Mouse (Mus musculus): Measurements from ENCODE around the gene Tpx2. TPM values are rescaled to one million over a fixed set of nuclear protein-coding genes. Genes with fewer than 3 reads are reported as not detected.

Gene Tpx2
- polyA plus RNA-seq, 1 experiment from 2014 or later, result 14.8 TPM

GRCm38 (mm10) chr2:152904127-152904643, 56.4 kb downstream of the Tpx2 start:
- no peaks in the 10 kb centered on the region for H3K27me3 ChIP-seq (replicated peaks; ENCODE audit: control insufficient read depth, insufficient read depth, low read length)
- H3K27ac ChIP-seq (ENCODE audit: low read depth, low read length), result no peak overlapping the region
- H3K36me3 ChIP-seq (ENCODE audit: control insufficient read depth, insufficient read depth, low read length), result no peaks in the 10 kb centered on the region
- peaks cover 5% of the 10 kb centered on the region; the same call in 1 of the 2 replicates for H3K4me1 ChIP-seq (ENCODE audit: control insufficient read depth, insufficient read depth, low read depth, low read length)
- no peak overlapping the region for H3K9ac ChIP-seq (ENCODE audit: low read depth, low read length)
- H3K4me2 ChIP-seq (ENCODE audit: low read length), result no peak overlapping the region
- no peak overlapping the region for H3K4me3 ChIP-seq (ENCODE audit: low read length)
- no peaks in the 10 kb centered on the region for H3K9me3 ChIP-seq (ENCODE audit: control insufficient read depth, low read length)
- ATAC-seq, result no peak
- WGBS, result 74% methylated on average over 5 of the region's 5 CpGs

GRCm38 (mm10) chr2:152905036-152905829, 57.5 kb downstream of the Tpx2 start:
- Histone ChIP-seq H3K4me1 (ENCODE audit: control insufficient read depth, insufficient read depth, low read depth, low read length) (peaks cover 5% of the 10 kb centered on the region; the same call in 1 of the 2 replicates), H3K27ac (ENCODE audit: low read depth, low read length) (no peak overlapping the region), H3K4me3 (ENCODE audit: low read length) (no peak overlapping the region), H3K4me2 (ENCODE audit: low read length) (no peak overlapping the region), H3K27me3 (replicated peaks; ENCODE audit: control insufficient read depth, insufficient read depth, low read length) (no peaks in the 10 kb centered on the region), H3K9ac (ENCODE audit: low read depth, low read length) (no peak overlapping the region), H3K36me3 (ENCODE audit: control insufficient read depth, insufficient read depth, low read length) (no peaks in the 10 kb centered on the region), H3K9me3 (ENCODE audit: control insufficient read depth, low read length) (no peaks in the 10 kb centered on the region)
- ATAC-seq, result no peak
- 76% methylated on average over 11 of the region's 11 CpGs for WGBS

- no peak overlapping the region for H3K9ac ChIP-seq (ENCODE audit: low read depth, low read length)
- no peaks in the 10 kb centered on the region for H3K9me3 ChIP-seq (ENCODE audit: control insufficient read depth, low read length)
- H3K27ac ChIP-seq (ENCODE audit: low read depth, low read length), result no peak overlapping the region
- WGBS, result 62% methylated on average over 9 of the region's 9 CpGs
- H3K4me1 ChIP-seq (ENCODE audit: control insufficient read depth, insufficient read depth, low read depth, low read length), result peaks cover 5% of the 10 kb centered on the region; the same call in 1 of the 2 replicates
- H3K4me3 ChIP-seq (ENCODE audit: low read length), result no peak overlapping the region
- no peak overlapping the region for H3K4me2 ChIP-seq (ENCODE audit: low read length)
- H3K36me3 ChIP-seq (ENCODE audit: control insufficient read depth, insufficient read depth, low read length), result no peaks in the 10 kb centered on the region
- ATAC-seq, result no peak
- H3K27me3 ChIP-seq (replicated peaks; ENCODE audit: control insufficient read depth, insufficient read depth, low read length), result peaks cover 6% of the 10 kb centered on the region
Measured at GRCm38 (mm10) chr2:152906274-152907037, 58.7 kb downstream of the Tpx2 start.

- Histone ChIP-seq H3K27ac (ENCODE audit: low read depth, low read length) (no peak overlapping the region), H3K9ac (ENCODE audit: low read depth, low read length) (no peak overlapping the region), H3K9me3 (ENCODE audit: control insufficient read depth, low read length) (no peaks in the 10 kb centered on the region), H3K4me3 (ENCODE audit: low read length) (no peak overlapping the region), H3K36me3 (ENCODE audit: control insufficient read depth, insufficient read depth, low read length) (no peaks in the 10 kb centered on the region), H3K4me1 (ENCODE audit: control insufficient read depth, insufficient read depth, low read depth, low read length) (peaks cover 5% of the 10 kb centered on the region; the same call in 1 of the 2 replicates), H3K27me3 (replicated peaks; ENCODE audit: control insufficient read depth, insufficient read depth, low read length) (peaks cover 11% of the 10 kb centered on the region), H3K4me2 (ENCODE audit: low read length) (no peak overlapping the region)
- WGBS, result 48% methylated on average over 14 of the region's 14 CpGs
- peak; percentile 37; the same call in 1 of the 2 replicates for ATAC-seq
Measured at GRCm38 (mm10) chr2:152907114-152907943, 59.6 kb downstream of the Tpx2 start.

- ATAC-seq, result no peak
- Histone ChIP-seq H3K9me3 (ENCODE audit: control insufficient read depth, low read length) (no peaks in the 10 kb centered on the region), H3K4me1 (ENCODE audit: control insufficient read depth, insufficient read depth, low read depth, low read length) (peaks cover 12% of the 10 kb centered on the region), H3K4me2 (ENCODE audit: low read length) (no peak overlapping the region), H3K9ac (ENCODE audit: low read depth, low read length) (no peak overlapping the region), H3K27ac (ENCODE audit: low read depth, low read length) (no peak overlapping the region), H3K36me3 (ENCODE audit: control insufficient read depth, insufficient read depth, low read length) (no peaks in the 10 kb centered on the region), H3K27me3 (replicated peaks; ENCODE audit: control insufficient read depth, insufficient read depth, low read length) (peaks cover 21% of the 10 kb centered on the region), H3K4me3 (ENCODE audit: low read length) (no peak overlapping the region)
- 86% methylated on average over 6 of the region's 6 CpGs for WGBS
Measured at GRCm38 (mm10) chr2:152909848-152910247, 62.1 kb downstream of the Tpx2 start.

GRCm38 (mm10) chr2:152911031-152911430, 63.3 kb downstream of the Tpx2 start, which contains the start of gene Mylk2:
Gene Mylk2, plus strand, starts transcription at chr2:152911352.
- H3K4me3 ChIP-seq (ENCODE audit: low read length), result no peak within 1 kb of the TSS
- peaks cover 14% of the 10 kb centered on the region for H3K4me1 ChIP-seq (ENCODE audit: control insufficient read depth, insufficient read depth, low read depth, low read length)
- H3K27ac ChIP-seq (ENCODE audit: low read depth, low read length), result no peak within 1 kb of the TSS
- no peaks in the 10 kb centered on the region for H3K36me3 ChIP-seq (ENCODE audit: control insufficient read depth, insufficient read depth, low read length)
- WGBS, result 25% methylated on average over 12 of the region's 12 CpGs
- H3K27me3 ChIP-seq (replicated peaks; ENCODE audit: control insufficient read depth, insufficient read depth, low read length), result peaks cover 21% of the 10 kb centered on the region
- ATAC-seq, result no peak
- H3K9ac ChIP-seq (ENCODE audit: low read depth, low read length), result no peak within 1 kb of the TSS
- no peak within 1 kb of the TSS for H3K4me2 ChIP-seq (ENCODE audit: low read length)
- no peaks in the 10 kb centered on the region for H3K9me3 ChIP-seq (ENCODE audit: control insufficient read depth, low read length)

- ATAC-seq, result no peak
- H3K27me3 ChIP-seq (replicated peaks; ENCODE audit: control insufficient read depth, insufficient read depth, low read length), result peaks cover 21% of the 10 kb centered on the region
- 39% methylated on average over 6 of the region's 6 CpGs for WGBS
Measured at GRCm38 (mm10) chr2:152911432-152911831, 63.7 kb downstream of the Tpx2 start.

GRCm38 (mm10) chr2:152913471-152913870, 65.7 kb downstream of the Tpx2 start:
- Histone ChIP-seq H3K9me3 (ENCODE audit: control insufficient read depth, low read length) (no peaks in the 10 kb centered on the region), H3K9ac (ENCODE audit: low read depth, low read length) (no peak overlapping the region), H3K27ac (ENCODE audit: low read depth, low read length) (no peak overlapping the region), H3K27me3 (replicated peaks; ENCODE audit: control insufficient read depth, insufficient read depth, low read length) (peaks cover 23% of the 10 kb centered on the region), H3K4me3 (ENCODE audit: low read length) (no peak overlapping the region), H3K4me1 (ENCODE audit: control insufficient read depth, insufficient read depth, low read depth, low read length) (peaks cover 8% of the 10 kb centered on the region), H3K36me3 (ENCODE audit: control insufficient read depth, insufficient read depth, low read length) (no peaks in the 10 kb centered on the region), H3K4me2 (ENCODE audit: low read length) (no peak overlapping the region)
- no peak for ATAC-seq
- 44% methylated on average over 7 of the region's 7 CpGs for WGBS

More at GRCm38 (mm10) chr2:152911432-152911831, 63.7 kb downstream of the Tpx2 start:
- Histone ChIP-seq H3K4me3 (ENCODE audit: low read length) (no peak overlapping the region), H3K36me3 (ENCODE audit: control insufficient read depth, insufficient read depth, low read length) (no peaks in the 10 kb centered on the region), H3K27ac (ENCODE audit: low read depth, low read length) (no peak overlapping the region), H3K4me1 (ENCODE audit: control insufficient read depth, insufficient read depth, low read depth, low read length) (peaks cover 14% of the 10 kb centered on the region), H3K4me2 (ENCODE audit: low read length) (no peak overlapping the region), H3K9me3 (ENCODE audit: control insufficient read depth, low read length) (no peaks in the 10 kb centered on the region), H3K9ac (ENCODE audit: low read depth, low read length) (no peak overlapping the region)
